Mouse (Mus musculus) ES-CJ7 (cell line): ENCODE data around the gene Slc16a10.

ENCODE experiments used
- DNase-seq: peaks from one replicate; pipeline ENCODE4 v3.0.0; 2011; ENCODE audit warnings: low read depth, low spot score

The Slc16a10 gene

DNA sequence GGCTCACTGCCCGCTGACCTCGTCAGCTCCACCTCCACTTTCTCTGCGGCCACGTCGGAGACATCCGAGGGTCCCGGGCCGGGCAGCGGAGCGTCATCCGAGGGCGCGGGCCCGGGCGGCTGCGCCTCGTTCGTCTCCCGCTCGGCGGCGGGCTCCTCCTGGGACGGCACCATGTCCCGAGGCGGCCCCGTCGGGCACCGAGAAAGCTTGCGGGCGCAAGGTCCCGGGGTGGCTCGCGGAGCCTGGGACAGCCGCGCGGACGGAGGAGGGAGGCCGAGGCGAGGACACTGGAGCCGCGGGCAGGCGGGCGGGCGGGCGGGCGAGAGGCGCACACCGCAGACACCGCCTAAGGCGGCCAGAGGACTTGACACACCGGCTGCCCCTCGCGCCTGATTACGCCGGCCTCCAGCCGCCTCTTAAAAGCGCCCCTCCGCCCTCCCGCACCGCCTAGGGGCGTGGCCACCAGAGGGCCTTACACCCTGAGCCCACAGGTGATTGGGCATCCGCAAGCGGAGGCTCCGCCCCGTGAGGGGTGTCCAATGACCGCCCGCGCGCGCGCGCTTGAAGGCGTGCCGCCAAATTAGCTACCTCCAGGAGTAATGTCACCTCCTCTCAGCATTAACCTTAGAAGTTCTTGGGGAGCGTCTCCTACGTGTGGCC is at the start of gene Slc16a10:
TSS of gene Slc16a10 (minus strand) at position 395 of the 660 bp plus-strand sequence.
- DNase-seq, result peak; percentile 94

DNA sequence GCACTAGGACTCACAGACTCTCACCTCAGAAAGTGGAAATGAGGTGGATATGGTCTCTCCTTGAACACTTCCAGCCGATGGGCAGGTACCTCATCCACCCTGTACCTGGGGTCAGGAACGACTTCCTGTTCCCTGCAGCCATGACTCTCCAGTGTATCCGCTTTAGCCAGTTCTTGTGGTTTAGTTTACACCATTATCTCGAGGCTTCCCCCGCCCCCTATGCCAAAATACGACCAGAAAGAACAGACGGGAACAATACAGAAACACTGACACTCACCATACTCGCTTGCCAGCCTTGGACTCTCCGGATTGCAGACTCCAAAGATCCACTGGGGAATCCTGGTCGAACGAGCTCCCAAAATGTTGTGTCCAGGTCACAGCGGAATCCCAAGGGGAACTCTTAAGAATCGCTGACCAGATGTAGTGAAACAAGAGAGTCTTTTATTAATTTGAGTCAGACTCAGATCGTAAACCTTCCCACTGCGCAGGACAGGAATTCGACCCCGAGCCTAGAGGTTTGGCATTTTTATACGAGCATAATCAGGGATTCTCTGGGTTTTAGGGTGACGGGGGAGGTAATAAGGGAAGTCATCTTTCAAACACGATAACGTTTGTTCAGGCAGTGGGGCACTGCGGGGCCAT is 49.4 kb upstream of the Slc16a10 start:
- DNase-seq, result no peak

DNA sequence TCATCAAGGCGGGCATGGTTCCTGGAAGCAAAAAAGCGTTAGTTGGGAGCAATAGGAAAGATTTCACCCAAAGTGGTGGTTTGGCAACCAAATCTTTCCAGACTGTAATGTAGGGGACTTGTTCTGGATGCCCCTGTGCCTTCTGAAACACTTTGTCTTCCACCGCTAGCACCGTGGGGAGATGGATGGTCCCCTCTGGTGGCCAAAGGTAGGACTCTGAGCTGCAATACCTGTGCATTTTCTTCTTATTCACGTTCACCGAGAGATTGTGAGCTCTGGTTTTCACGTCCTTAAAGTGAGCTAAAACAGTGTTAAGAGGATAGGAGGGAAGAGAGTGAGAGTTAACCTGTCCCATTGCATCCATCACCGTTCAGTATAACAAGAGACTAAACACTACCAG is 48.8 kb upstream of the Slc16a10 start:
- DNase-seq, result no peak

DNA sequence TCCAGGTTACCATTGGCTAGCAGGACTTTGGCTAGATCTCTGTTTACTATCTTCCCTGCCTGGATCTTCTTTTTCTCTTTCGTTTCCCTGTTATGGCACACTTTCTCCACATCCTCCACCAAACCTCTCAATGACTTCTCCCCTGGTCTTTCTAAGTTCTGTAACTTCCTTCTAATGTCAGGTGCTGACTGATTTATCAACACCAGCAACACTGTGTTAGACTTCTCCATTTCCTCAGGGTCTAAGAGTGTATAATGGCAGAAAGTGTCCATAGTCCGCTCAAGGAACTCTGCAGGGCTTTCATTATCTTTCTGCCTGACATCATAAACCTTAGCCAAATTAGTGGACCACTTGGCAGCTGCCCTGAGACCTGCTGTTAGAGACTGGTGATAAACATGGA is 47.6 kb upstream of the Slc16a10 start:
- no peak for DNase-seq

DNA sequence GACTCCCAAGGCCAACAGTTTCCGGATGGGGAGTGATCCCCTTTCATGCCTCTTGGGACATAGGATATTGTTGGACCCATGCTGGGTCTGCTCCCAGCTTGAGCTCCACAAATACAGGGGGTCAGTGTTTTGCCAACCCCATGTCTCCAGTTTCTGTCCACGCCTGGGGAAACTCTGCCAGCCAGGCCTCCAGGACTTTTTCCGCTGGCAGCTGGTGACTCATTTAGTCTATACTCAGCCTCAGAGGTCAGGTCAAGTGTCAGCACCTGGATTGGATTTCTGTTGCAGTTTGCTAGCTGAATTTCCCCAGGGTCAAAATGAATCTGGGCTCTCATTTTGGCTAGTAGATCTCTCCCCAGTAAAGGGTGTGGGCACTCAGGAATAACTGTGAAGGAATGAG is 46.8 kb upstream of the Slc16a10 start:
- DNase-seq, result no peak

DNA sequence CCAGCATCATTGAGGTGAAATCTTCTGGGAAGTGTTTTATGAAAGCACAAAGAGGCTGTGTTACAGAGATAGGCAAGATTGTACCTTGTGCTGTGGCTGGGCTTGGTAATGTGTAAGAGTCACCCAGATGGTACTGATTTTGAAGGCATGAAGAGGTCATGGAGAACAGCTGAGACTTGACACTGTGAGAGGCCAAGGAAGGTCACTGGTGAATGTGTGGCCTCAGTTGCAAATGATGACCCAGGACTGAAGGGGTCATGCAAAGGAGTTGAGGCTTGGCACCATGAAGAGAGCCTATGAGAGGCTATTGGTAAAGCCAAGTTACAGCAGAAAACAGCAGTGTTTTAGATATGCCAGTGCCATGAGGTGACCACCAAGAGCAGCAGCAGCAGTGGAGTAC is 43.9 kb upstream of the Slc16a10 start:
- DNase-seq, result no peak

DNA sequence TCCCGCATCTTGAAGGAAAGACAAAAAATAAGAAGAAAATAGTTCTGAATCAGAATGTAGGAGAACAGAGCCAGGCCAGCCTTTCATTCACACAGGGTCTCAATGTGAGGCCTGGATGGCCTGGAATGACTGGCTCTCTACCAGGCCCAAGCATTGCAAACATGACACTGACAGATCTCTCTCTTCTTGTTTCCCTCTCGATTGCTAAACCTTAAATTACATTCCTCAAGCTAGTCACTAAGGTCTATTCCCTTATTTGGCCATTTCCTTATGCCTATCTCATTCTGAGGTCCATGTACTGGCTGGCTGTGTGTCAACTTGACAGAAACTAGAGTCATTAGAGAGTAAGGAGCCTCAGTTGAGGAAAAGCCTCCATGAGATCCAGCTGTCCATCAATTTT is 38.0 kb upstream of the Slc16a10 start:
- no peak for DNase-seq

DNA sequence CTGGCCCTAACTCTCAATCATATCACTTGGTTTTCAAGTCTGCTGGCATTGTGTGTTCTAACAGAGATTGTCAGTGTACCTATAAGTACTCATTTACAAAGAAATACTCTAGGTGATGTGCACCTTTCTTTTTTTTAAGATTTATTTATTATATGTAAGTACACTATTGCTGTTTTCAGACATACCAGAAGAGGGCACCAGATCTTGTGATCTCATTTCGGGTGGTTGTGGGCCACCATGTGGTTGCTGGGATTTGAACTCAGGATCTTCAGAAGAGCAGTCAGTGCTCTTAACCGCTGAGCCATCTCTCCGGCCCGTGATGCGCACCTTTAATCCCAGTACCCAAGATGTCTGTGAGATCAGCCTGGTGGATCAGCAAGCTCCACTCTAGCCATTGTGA is 37.1 kb upstream of the Slc16a10 start:
- DNase-seq, result peak; percentile 15

DNA sequence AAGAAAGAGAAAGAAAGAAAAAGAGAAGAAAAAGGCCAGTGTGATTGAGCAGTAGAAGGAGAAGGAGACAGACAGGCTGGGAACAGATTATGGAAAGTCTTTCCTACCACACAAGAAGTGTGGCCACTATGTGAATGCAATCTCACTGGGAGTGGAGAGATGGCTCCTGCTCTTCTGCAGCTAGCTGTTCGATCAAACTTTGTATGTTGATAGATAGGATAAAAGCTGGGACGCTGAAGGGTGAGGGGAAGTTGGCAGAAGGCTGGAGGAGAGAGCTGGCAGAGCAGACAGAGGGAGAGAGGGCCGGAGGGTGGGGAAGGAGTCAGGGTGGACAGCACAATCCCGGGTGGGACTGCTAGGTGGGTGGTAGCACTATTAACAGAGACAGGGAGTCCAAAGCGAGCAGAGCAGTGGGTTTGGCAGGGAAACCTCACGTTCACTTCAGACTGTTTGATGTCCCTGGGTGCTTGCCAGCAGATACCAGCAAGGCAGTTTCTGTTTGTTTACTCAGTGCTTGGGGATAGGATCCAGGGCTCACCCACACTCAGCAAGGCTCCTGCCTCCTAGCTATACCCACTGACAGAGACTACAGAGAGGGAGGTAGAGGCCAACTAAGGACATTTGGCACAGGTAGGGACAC is 35.4 kb upstream of the Slc16a10 start:
- DNase-seq, result no peak

DNA sequence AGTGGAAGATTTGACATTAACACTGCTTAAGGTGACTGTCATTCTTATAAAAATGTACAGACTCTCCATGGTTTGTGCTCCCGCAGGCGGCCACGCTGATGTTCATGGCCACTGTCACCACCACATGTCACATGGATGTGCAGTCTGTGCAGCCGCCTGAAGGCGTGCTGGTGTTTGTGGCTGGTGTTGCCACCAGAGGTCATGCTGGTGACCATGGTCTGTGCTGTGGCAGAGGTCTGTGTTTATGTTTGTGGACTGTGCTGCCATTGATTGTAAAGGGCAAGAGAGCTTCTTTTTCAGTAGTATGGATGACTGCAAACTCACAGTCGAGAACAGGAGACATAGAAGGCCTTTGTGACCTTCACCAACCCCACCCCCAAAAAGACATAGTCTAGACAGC is 30.1 kb upstream of the Slc16a10 start:
- DNase-seq, result no peak

DNA sequence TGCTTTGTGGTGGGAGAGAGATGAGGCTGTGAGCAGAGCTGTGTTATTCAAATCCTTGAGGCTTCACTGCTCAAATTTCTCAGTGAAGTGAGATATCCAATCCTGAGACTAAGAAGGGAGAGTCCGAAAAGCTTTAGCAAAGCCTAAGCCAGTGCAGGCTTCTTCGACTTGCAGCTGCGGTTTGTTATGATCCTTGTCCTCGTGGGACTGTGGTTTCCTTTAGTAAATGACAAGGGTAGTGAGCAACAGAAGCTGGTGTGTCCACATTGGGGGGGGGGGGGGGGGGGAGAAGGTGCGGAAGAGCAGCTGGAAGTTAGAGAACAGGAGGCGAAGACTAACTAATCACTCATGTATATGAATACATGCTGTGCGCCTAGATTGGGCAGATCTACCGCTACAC is 29.2 kb upstream of the Slc16a10 start:
- no peak for DNase-seq

DNA sequence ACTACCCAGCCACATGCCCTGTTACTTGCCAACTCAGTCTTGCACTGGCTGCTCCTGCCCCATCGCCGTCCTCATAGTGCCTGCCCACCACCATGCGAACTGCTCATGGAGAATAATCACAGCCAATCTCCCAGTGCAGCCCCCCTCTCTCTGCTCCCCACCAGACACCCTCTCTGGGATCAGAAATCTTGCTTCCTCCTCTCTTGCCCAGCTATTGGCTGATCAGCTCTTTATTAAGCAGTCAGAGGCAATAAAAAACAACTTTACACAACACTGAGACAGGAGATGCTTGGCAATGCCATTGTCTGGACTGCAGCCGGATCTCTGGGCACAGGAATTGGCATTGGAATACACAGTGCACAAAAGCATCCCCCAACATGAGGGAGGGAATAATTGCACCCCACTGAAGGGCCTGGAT is 28.1 kb upstream of the Slc16a10 start:
- no peak for DNase-seq

DNA sequence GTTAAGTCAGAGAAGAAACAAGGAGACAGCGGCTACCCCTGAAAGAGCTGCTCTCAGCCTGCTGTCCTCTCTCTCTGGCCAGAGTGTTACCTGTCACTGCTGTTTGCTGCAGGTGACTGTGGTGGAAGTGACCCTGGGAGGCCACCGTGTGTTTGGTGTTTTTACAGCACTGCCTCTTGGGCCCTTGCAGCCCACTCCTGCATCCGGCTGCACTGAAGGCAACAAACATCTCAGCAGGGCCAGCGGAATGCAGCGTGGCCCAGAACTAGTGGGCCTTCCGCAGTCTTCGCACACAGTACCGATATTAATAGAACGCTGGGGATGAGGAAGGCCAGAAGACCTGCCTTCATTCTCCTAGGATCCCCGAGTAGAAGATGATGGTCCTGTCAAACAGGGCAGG is 27.5 kb upstream of the Slc16a10 start:
- DNase-seq, result no peak

DNA sequence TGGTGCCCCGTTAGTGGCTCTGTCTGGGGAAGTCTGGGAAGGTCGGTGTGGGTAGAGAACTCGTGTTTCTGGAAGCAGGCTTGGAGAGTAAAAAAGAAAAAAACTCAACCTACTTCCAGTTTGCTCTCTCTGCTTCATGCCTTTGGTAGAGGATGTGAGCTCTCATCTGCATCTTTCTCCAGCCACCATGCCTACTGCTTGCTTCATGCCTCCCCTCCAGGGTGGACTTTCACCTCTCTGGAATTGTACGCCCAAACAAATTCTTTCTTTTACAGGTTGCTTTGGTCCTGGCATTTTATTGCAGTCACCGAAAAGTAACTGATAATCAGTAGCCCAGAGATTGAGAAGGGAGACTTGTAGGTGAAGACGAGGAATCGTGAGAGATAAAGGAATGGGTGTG is 27.0 kb upstream of the Slc16a10 start:
- DNase-seq, result no peak

DNA sequence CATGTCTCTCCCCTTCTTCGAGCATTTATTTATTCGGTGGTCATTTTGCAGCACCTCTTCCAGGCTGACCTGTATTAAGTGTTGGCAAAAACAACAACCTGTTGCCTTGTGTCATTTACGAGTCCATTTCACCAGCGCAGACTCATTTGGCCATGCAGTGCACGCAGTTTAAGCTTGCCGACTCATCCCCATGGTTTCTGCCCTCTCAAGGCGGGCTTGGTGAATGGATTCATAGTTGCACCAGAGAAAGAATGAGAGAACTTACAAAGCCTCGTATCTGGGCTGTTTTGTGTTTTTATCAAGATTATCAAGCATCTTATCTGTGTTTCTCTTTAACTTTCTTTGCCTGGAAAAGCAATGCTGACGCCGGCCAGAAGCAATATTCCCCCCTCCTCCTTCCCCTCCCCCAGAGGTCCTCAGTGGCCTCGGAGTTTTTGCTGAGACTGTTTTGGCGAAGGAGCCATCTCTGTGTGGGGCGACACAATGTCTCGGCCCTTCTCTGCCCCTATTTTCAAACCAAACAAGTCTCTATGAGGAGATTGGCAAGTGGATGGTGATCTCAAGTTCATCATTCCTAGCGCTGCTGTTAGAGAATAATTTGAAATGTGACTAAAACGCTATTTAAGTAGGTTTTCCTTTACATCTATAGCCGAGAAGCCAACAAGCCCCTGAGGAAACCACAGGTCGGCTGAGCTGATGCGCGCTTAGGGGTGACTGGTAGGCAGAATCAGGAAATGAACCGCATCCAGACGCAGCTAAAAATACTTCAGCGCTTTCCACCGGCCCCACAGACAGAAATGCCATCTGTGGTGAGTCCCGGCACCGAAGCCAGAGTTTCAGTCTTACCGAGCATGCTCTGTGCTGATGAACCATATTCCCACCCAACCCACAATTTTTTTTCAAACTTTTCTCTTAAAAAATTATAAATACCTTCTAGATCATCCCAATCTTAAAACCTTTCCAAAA is 22.6 kb upstream of the Slc16a10 start:
- DNase-seq, result no peak

DNA sequence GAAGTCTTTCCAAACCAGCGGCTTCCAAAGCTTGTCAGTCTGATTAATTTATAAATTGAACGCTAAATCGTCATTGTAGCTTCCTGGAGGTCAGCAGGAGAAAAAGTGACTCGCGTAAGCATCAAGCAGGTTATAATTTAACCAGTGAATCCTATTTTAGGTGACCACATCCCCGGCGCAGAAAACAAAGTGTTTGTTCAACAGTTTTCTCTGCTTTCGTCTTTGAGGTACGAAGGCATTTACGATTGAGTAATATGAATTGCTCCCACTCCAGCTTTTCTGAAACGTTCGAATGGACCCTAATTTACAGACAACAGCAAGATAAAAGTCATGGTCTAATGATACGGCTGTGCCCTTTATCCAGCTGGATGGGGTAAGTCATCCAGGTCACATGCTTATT is 21.9 kb upstream of the Slc16a10 start:
- no peak for DNase-seq

DNA sequence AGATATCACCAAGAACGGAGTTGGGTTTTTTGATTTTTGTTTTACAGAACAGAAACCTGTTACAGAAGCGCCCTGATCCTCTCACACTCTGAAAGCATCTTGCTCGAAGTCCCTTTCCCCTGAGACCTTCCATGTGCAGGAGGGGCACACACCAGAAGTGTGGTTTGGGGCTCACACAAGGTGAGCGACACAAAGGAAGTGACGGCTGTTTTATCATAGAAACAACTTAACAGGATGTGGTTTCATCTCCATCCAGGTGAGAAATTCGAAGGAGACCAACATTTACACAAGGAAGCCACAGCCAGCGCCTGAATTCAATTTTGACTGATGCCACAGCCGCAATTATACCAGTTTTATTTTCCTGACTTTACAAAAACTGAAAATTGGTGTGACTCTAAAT is 21.3 kb upstream of the Slc16a10 start:
- no peak for DNase-seq

DNA sequence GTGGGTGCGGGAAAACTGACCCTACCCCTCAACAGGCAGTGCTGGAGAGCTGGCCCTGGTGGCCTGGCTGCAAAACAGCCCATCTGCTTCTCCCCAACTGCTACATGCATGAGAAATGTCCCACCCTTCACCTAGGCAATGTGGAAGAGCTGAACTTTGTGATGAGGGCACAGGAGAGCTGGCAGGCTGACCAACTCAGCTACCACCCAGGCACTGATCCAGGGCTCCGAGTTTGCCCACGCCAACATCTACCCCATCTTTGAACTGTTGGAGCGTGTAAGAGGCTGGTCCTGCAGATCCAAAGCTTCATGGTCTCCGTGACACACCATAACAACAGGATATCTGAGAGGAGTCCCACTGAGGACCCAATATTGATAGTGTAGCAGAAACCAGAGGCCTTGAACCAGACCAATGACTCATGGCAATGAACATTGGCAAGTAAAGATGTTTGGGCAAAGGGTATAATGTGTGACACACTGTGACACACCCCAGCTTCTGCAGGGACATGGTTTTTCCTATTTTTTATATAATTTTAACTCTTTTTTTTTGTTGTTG is 19.7 kb upstream of the Slc16a10 start:
- DNase-seq, result no peak

DNA sequence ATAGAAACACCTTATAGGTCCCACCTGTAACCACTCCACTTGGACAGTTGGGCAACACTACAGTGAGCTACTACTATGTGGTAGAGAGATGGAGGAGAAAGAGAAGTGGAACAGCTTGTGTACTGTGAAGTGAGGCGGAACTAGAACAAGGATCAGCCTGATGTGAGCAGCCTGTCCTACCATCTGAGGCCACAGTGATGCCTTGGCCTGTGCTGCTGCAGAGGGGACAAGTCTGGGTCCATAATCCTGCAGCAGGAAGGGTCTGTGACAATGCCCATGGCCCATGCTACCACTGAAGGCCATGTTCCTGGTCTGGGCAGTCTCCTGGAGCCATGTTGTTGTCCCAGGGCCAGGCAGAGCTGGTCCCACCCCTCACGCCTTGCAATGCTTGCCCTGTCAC is 19.2 kb upstream of the Slc16a10 start:
- DNase-seq, result no peak

DNA sequence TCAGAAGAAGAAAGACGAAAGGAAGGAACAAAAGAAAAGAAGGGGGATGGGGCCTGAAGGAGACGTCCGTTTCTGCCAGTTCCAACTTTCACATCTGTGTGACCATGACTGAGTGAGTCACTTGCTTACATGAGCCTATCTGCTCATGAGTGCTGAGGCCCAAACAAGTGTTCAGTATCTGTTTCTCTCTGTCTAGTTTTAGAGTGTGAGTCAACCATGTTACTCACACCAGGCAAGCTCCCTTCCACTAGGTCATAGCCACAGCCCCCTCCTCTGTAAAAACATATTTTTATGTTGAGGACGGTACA is 10.4 kb upstream of the Slc16a10 start:
- DNase-seq, result no peak

DNA sequence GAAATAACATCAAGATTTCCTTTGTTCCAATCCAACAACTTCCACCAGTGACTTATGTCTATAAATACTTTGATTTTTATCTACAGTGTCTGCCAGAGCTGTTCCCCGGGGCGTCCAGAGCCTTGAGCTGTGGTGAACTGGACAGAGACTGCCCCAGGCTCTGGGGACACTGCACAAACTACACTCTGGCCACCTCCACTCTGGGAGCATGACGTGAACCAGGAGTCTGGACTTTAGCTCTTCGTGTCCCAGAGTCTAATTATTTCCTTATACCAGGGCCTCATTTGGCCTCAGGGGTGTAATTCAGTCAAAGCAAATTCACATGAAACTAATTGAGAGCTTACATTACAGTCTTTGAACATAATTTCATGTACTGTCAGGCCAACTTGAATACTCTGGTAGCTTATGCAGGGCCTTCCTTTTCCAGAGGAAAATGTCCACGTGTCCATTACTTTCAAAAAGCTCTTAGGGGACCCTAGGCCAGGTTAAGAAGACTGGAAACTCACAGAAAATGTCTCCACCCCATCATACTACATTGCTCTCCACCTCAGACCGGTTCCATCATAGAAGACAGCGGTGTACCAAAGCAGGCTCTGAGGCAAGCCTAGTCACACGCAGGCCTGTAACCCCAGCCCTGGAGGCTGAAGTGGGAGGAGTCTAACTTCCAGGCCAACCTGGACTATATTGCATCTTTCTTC is 9.9 kb upstream of the Slc16a10 start:
- no peak for DNase-seq
